Mouse (Mus musculus) lung, postnatal 0 days (tissue): ENCODE data around the gene Gse1. TPM values are rescaled to one million over a fixed set of nuclear protein-coding genes. Genes with fewer than 3 reads are reported as not detected.

Source experiments
- ATAC-seq: fragments of 200-750 bp; cut with Nextera tagmentation; 2 replicates; pipeline ENCODE4 v1.8.0; 2017; ENCODE audit warnings: moderate library complexity
- DNase-seq: peaks from one replicate; pipeline ENCODE4 v3.0.0-alpha.2; 2016; ENCODE audit warnings: low spot score
- H3K27ac ChIP-seq: fragments of 300-500 bp; sonication (generic); 2 replicates; pipeline ENCODE4 v1.5.1; 2014; ENCODE audit warnings: antibody characterized with exemption, mild to moderate bottlenecking, low read length, mixed read lengths
- H3K27me3 ChIP-seq: fragments of 300-500 bp; sonication (generic); replicated peaks from 2 replicates; pipeline ENCODE4 v1.6.1; 2014; ENCODE audit warnings: low read length, mixed read lengths; ENCODE audit not compliant: insufficient read depth
- H3K36me3 ChIP-seq: fragments of 300-500 bp; sonication (generic); 2 replicates; pipeline ENCODE4 v1.6.1; 2014; ENCODE audit warnings: low read length, mixed read lengths; ENCODE audit not compliant: insufficient read depth
- H3K4me1 ChIP-seq: fragments of 300-500 bp; sonication (generic); 2 replicates; pipeline ENCODE4 v1.6.1; 2014; ENCODE audit warnings: antibody characterized with exemption, low read depth, low read length, mixed read lengths; ENCODE audit not compliant: insufficient read depth
- H3K4me2 ChIP-seq: fragments of 300-500 bp; sonication (generic); replicated peaks from 2 replicates; pipeline ENCODE4 v1.6.1; 2014; ENCODE audit warnings: low read depth, mild to moderate bottlenecking, low read length, moderate library complexity, mixed read lengths
- H3K4me3 ChIP-seq: fragments of 300-500 bp; sonication (generic); 2 replicates; pipeline ENCODE4 v1.5.1; 2014; ENCODE audit warnings: low read depth, low read length
- H3K9ac ChIP-seq: fragments of 300-500 bp; sonication (generic); replicated peaks from 2 replicates; pipeline ENCODE4 v1.6.1; 2014; ENCODE audit warnings: low read depth, mild to moderate bottlenecking
- H3K9me3 ChIP-seq: fragments of 300-500 bp; sonication (generic); 2 replicates; pipeline ENCODE4 v1.6.1; 2016; ENCODE audit warnings: low read length, mixed read lengths
- CTCF ChIP-seq: IDR thresholded peaks from 2 replicates; pipeline ENCODE4 v1.5.1; 2016; ENCODE audit warnings: antibody characterized with exemption, mild to moderate bottlenecking
- EP300 ChIP-seq: IDR thresholded peaks from 2 replicates; pipeline ENCODE4 v1.6.1; 2016; ENCODE audit warnings: antibody characterized with exemption, mild to moderate bottlenecking, control low read depth
- WGBS: fragments of 180-500 bp; shearing (Covaris S2); extraction: QIAGEN DNeasy Blood & Tissue Kit; methylation state at CpG from one replicate; pipeline ENCODE4 v1.1.7; 2014; 5-methylcytosine and 5-hydroxymethylcytosine counted together
- polyA plus RNA-seq: library from polyadenylated mRNA; unstranded; fragments of >200 nt; fragmentation: Nextera tagmentation; extraction: Ambion mirVana; gene quantifications from 2 replicates; pipeline ENCODE4 v1.2.1, GENCODE M21; 2015

Gse1 gene
- polyA plus RNA-seq, 1 experiment from 2014 or later: 9.9 TPM

GRCm38 (mm10) chr8:120336087-120336380 lies 107.8 kb downstream of the Gse1 start:
- TF ChIP-seq CTCF: no peak
- no peak for TF ChIP-seq EP300
- H3K27ac ChIP-seq: no peak overlapping the region
- DNase-seq (no peak), ATAC-seq (no peak)
- no peaks in the 10 kb centered on the region; the same call in 1 of the 2 replicates for H3K27me3 ChIP-seq
- H3K4me1 ChIP-seq: peaks cover 9% of the 10 kb centered on the region; the same call in 1 of the 2 replicates
- H3K9ac ChIP-seq: no peak overlapping the region
- WGBS: 12% methylated on average over 9 of the region's 9 CpGs
- no peaks in the 10 kb centered on the region for H3K9me3 ChIP-seq
- H3K36me3 ChIP-seq: no peaks in the 10 kb centered on the region
- peak overlapping the region; percentile 42; the same call in 1 of the 2 replicates for H3K4me2 ChIP-seq
- H3K4me3 ChIP-seq: no peak overlapping the region

- no peak for ATAC-seq
- TF ChIP-seq CTCF (no peak), EP300 (no peak)
- Histone ChIP-seq H3K27ac (no peak overlapping the region), H3K4me1 (peaks cover 9% of the 10 kb centered on the region; the same call in 1 of the 2 replicates), H3K9ac (no peak overlapping the region), H3K4me2 (no peak overlapping the region), H3K36me3 (no peaks in the 10 kb centered on the region), H3K27me3 (no peaks in the 10 kb centered on the region; the same call in 1 of the 2 replicates), H3K9me3 (no peaks in the 10 kb centered on the region), H3K4me3 (no peak overlapping the region)
- 66% methylated on average over 5 of the region's 5 CpGs for WGBS
- no peak for DNase-seq
These were observed 108.8 kb downstream of the Gse1 start for GRCm38 (mm10) chr8:120336909-120337555.

- no peaks in the 10 kb centered on the region for H3K9me3 ChIP-seq
- H3K9ac ChIP-seq: no peak overlapping the region
- no peak for ATAC-seq
- no peaks in the 10 kb centered on the region for H3K36me3 ChIP-seq
- no peak overlapping the region for H3K4me2 ChIP-seq
- H3K4me1 ChIP-seq: peaks cover 9% of the 10 kb centered on the region; the same call in 1 of the 2 replicates
- TF ChIP-seq EP300: no peak
- TF ChIP-seq CTCF: no peak
- H3K4me3 ChIP-seq: no peak overlapping the region
- no peak overlapping the region for H3K27ac ChIP-seq
- H3K27me3 ChIP-seq: no peaks in the 10 kb centered on the region; the same call in 1 of the 2 replicates
- WGBS: 64% methylated on average over 5 of the region's 5 CpGs
- DNase-seq: no peak
These were observed 109.4 kb downstream of the Gse1 start for GRCm38 (mm10) chr8:120337627-120338026.

GRCm38 (mm10) chr8:120338678-120339077 lies 110.4 kb downstream of the Gse1 start:
- Histone ChIP-seq H3K9me3 (no peaks in the 10 kb centered on the region), H3K4me1 (peaks cover 9% of the 10 kb centered on the region; the same call in 1 of the 2 replicates), H3K27ac (no peak overlapping the region), H3K4me3 (no peak overlapping the region), H3K9ac (no peak overlapping the region), H3K27me3 (no peaks in the 10 kb centered on the region; the same call in 1 of the 2 replicates), H3K36me3 (no peaks in the 10 kb centered on the region), H3K4me2 (no peak overlapping the region)
- WGBS: 65% methylated on average over 7 of the region's 7 CpGs
- TF ChIP-seq EP300 (peak; percentile 68; the same call in 1 of the 2 replicates), CTCF (no peak)
- ATAC-seq (peak; percentile 75), DNase-seq (peak; percentile 83)

- no peak overlapping the region for H3K4me2 ChIP-seq
- H3K27ac ChIP-seq: no peak overlapping the region
- DNase-seq (no peak), ATAC-seq (0 out of 2 replicates have a peak, but pooled peaks have one; percentile 16)
- no peaks in the 10 kb centered on the region for H3K9me3 ChIP-seq
- WGBS: 42% methylated on average over 7 of the region's 8 CpGs
- no peak overlapping the region for H3K4me3 ChIP-seq
- no peaks in the 10 kb centered on the region; the same call in 1 of the 2 replicates for H3K27me3 ChIP-seq
- no peak overlapping the region for H3K9ac ChIP-seq
- no peaks in the 10 kb centered on the region for H3K36me3 ChIP-seq
- H3K4me1 ChIP-seq: peaks cover 9% of the 10 kb centered on the region; the same call in 1 of the 2 replicates
- TF ChIP-seq CTCF: no peak
- TF ChIP-seq EP300: no peak
These were observed 111.5 kb downstream of the Gse1 start for GRCm38 (mm10) chr8:120339743-120340142.

GRCm38 (mm10) chr8:120341124-120341523 lies 112.9 kb downstream of the Gse1 start:
- no peak for ATAC-seq
- H3K9me3 ChIP-seq: no peaks in the 10 kb centered on the region
- no peak overlapping the region for H3K4me3 ChIP-seq
- H3K9ac ChIP-seq: no peak overlapping the region
- no peak overlapping the region for H3K27ac ChIP-seq
- TF ChIP-seq EP300 (no peak), CTCF (no peak)
- no peaks in the 10 kb centered on the region for H3K36me3 ChIP-seq
- no peak overlapping the region for H3K4me2 ChIP-seq
- no peaks in the 10 kb centered on the region for H3K4me1 ChIP-seq
- 81% methylated on average over 10 of the region's 10 CpGs for WGBS
- DNase-seq: no peak
- H3K27me3 ChIP-seq: no peaks in the 10 kb centered on the region; the same call in 1 of the 2 replicates
